Mouse (Mus musculus) heart, embryonic 13.5 days (tissue): ENCODE data around the gene Stk16. TPM values are rescaled to one million over a fixed set of nuclear protein-coding genes. Genes with fewer than 3 reads are reported as not detected.
A peak's percentile ranks its signal among the peaks of the same experiment; 100 is the strongest.

Experiments
- ATAC-seq: fragments of 200-750 bp; cut with Nextera tagmentation; 2 replicates; pipeline ENCODE4 v1.8.0; 2017; ENCODE audit warnings: moderate TSS enrichment; ENCODE audit not compliant: insufficient number of reproducible peaks, low FRiP score, low TSS enrichment; ENCODE audit errors: extremely low read depth
- H3K27ac ChIP-seq: fragments of 300-500 bp; sonication (generic); replicated peaks from 2 replicates; pipeline ENCODE4 v1.5.1; 2015; ENCODE audit warnings: moderate library complexity, mild to moderate bottlenecking, inconsistent platforms
- H3K27me3 ChIP-seq: fragments of 300-500 bp; sonication (generic); replicated peaks from 2 replicates; pipeline ENCODE4 v1.6.1; 2015; ENCODE audit warnings: mild to moderate bottlenecking, inconsistent platforms
- H3K36me3 ChIP-seq: fragments of 300-500 bp; sonication (generic); 2 replicates; pipeline ENCODE4 v1.6.1; 2015; ENCODE audit warnings: mild to moderate bottlenecking, inconsistent platforms
- H3K4me1 ChIP-seq: fragments of 300-500 bp; sonication (generic); 2 replicates; pipeline ENCODE4 v1.6.1; 2015; ENCODE audit warnings: inconsistent platforms
- H3K4me2 ChIP-seq: fragments of 300-500 bp; sonication (generic); 2 replicates; pipeline ENCODE4 v1.6.1; 2015; ENCODE audit warnings: inconsistent platforms, mild to moderate bottlenecking, moderate library complexity
- H3K4me3 ChIP-seq: fragments of 300-500 bp; sonication (generic); 2 replicates; pipeline ENCODE4 v1.5.1; 2015; ENCODE audit warnings: moderate library complexity, mild to moderate bottlenecking, inconsistent platforms
- H3K9ac ChIP-seq: fragments of 300-500 bp; sonication (generic); 2 replicates; pipeline ENCODE4 v1.6.1; 2015; ENCODE audit warnings: inconsistent platforms, mild to moderate bottlenecking, moderate library complexity
- H3K9me3 ChIP-seq: fragments of 300-500 bp; sonication (generic); 2 replicates; pipeline ENCODE4 v1.6.1; 2016; ENCODE audit warnings: inconsistent platforms
- WGBS: fragments of 180-500 bp; shearing (Covaris S2); methylation state at CpG from one replicate; pipeline ENCODE4 v1.1.7; 2015; ENCODE audit warnings: mixed read lengths; 5-methylcytosine and 5-hydroxymethylcytosine counted together
- polyA plus RNA-seq: library from polyadenylated mRNA; unstranded; fragments of >200 nt; fragmentation: Nextera tagmentation; extraction: Ambion mirVana; gene quantifications from 2 replicates; pipeline ENCODE4 v1.2.1, GENCODE M21; 2015

Gene Stk16
- polyA plus RNA-seq, result 81.2 and 96.6 TPM in 2 replicates

DNA sequence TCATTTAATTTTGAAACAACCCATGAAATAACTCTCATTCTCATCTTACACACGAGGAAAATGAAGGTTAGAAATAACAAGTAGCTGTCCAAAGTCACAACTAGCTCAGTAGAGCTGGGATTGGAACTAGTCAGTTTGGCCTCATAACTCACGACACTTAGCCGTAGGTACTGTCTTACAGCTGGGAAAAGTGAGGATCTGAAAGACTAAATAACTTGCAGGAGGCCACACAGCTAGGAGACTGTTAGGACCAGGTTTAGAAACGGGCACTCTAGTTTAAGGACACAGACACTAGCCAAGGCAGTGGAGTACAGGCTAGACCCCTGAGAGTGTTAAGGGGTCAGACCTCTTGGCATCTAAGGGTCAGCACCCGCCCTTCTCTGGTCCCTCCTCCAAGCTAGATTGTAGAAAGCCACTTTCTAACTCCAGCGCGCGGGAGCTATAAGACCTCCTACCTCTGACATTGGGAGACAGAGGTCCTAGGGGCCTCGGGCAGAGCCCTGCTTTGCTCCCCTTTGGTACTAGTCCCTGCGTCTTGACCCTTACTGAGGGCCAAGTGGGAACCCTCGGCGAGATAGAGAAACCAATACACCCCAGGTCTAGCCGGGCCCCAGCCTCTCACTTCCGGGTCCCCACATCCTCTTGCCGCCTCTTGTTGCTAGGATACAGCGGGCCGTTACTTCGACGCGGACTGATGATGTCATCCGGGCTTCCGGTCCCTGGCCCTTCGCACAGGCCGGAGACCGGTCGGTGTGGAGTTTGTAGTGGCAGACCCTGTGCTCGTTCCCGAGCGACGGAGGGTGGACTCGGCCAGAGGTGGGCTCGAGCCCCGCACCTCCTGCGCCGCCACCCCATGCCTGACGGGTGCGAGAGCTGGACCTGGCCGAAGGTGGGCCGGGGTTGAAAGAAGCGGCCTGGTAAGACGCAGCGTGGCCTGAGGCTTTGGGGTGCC, at the start of gene Stk16, which contains the start of gene Glb1l:
Stk16 (plus strand) TSS at position 703 of the 952 bp plus-strand sequence.
Glb1l (minus strand) TSS at position 678 of the 952 bp plus-strand sequence.
- peak; percentile 82 for ATAC-seq
- 5% methylated on average over 42 of the region's 42 CpGs for WGBS
- Histone ChIP-seq H3K9me3 (no peaks in the 10 kb centered on the region), H3K4me1 (peaks cover 47% of the 10 kb centered on the region), H3K27ac (peak within 1 kb of the TSS; percentile 57), H3K9ac (peak within 1 kb of the TSS; percentile 98), H3K36me3 (peaks cover 38% of the 10 kb centered on the region), H3K4me3 (peak within 1 kb of the TSS; percentile 92), H3K27me3 (peaks cover 16% of the 10 kb centered on the region), H3K4me2 (peak within 1 kb of the TSS; percentile 99)

DNA sequence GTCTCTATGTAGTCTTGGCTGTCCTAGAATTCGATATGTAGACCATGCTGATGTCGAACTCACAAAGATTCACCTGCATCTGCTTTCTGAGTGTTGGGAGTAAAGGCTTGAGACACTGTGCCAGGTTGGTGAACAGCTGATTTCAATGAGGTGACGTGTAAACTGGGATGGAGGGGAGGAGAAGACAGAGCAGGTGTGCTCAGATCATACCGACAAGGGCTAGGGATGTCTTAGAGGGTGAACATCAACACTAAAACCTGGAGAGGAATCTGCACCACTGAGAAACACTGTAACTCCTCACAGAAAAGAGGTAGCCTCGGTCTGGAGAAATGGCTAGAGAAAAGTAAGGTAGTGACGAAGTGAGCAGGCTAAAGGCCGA, 42.6 kb upstream of the Stk16 start:
- peak overlapping the region; percentile 83 for H3K4me2 ChIP-seq
- peaks cover 15% of the 10 kb centered on the region for H3K4me1 ChIP-seq
- peaks cover 36% of the 10 kb centered on the region for H3K36me3 ChIP-seq
- ATAC-seq, result no peak
- H3K27me3 ChIP-seq, result no peaks in the 10 kb centered on the region
- H3K27ac ChIP-seq, result peak overlapping the region; percentile 87
- no peaks in the 10 kb centered on the region for H3K9me3 ChIP-seq
- peak overlapping the region; percentile 86 for H3K9ac ChIP-seq
- WGBS, result 8% methylated on average over 7 of the region's 7 CpGs
- peak overlapping the region; percentile 70 for H3K4me3 ChIP-seq

DNA sequence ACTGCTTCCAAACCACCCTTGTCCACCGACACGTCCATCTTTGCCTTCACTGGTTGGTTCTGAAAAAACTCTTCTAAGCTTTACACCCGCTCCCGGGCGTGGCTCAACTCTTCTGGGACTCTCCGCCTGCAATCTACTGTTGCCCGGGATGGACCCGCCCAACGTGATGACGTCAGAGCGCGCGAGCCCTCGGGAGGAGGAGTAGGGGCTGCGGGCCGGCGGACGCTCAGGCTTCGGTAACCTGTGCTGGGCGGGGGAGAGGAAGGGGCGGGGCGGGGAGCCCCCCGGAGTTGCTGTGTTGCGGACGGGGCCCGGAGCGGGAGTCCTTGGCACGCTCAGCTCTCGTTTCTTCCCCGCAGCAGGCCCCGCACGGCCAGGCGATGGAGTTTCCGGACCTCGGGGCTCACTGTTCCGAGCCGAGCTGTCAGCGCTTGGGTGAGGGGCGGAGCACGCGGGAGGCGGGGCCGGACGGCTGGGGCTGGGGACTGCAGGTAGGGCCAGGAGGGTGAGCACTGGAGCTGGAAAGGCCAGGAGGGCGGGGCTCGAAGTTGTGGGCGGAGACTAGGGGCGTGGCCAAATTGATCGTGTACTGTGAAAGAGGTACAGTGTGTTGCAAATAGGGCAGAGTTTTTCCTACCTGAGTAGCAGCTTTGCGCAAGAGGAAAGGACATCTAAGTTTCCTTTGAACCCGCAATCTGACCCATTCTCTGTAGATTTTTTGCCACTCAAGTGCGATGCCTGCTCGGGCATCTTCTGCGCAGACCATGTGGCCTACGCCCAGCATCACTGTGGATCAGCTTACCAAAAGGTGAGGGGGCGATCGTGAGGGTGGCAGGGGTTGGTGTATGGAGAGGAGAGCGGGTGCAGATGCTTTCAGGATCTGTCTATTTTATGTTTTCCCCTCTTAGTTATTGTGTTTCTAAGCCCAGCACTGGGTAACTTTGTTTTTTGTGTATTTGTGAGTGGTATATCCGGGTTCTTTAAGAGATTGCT, 41.9 kb upstream of the Stk16 start, which contains the start of gene Zfand2b:
Zfand2b (plus strand) TSS at position 175 of the 993 bp plus-strand sequence.
- peaks cover 15% of the 10 kb centered on the region for H3K4me1 ChIP-seq
- H3K9ac ChIP-seq, result peak within 1 kb of the TSS; percentile 86
- WGBS, result 1% methylated on average over 59 of the region's 59 CpGs
- peak within 1 kb of the TSS; percentile 83 for H3K4me2 ChIP-seq
- H3K27ac ChIP-seq, result peak within 1 kb of the TSS; percentile 87
- H3K27me3 ChIP-seq, result no peaks in the 10 kb centered on the region
- ATAC-seq, result peak; percentile 98
- H3K4me3 ChIP-seq, result peak within 1 kb of the TSS; percentile 70
- H3K36me3 ChIP-seq, result peaks cover 42% of the 10 kb centered on the region
- H3K9me3 ChIP-seq, result no peaks in the 10 kb centered on the region

DNA sequence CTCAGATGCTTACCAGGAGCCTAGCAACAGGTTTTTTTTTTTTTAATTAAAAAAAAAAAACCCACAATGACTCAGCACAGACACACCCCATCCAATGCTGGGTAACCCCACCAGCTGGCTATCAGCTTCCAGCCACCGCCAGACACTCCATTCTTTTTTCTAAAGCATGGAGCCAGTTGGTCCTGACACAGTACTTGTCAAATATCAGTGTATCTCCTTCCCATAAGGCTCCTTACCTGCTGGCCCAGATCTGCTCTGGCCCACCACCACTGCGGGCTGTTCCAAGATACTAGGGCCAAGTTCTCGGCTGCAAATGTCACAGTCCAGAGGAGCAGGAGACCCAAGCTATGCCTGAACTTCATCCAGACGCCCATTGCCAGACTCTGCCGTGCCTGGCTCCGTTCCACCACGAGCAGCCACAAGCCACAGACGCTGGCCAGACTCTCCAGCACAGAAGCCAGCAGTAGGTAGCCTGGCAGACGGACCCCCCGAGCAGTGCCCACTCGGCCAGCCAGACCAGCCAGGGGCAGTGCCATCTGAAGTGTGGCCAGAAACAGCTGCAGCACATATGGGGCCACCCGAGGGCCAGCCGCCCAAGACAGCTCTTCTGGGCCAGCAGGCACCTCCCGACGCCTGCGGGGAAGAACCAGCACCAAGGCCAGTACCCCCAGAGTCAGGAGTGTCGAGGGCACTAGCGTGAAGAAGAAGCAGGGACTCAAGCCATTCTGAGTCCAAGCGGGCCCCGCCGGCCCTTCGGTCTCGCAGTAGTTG, 31.1 kb upstream of the Stk16 start:
- H3K36me3 ChIP-seq, result peaks cover 69% of the 10 kb centered on the region
- no peaks in the 10 kb centered on the region for H3K9me3 ChIP-seq

DNA sequence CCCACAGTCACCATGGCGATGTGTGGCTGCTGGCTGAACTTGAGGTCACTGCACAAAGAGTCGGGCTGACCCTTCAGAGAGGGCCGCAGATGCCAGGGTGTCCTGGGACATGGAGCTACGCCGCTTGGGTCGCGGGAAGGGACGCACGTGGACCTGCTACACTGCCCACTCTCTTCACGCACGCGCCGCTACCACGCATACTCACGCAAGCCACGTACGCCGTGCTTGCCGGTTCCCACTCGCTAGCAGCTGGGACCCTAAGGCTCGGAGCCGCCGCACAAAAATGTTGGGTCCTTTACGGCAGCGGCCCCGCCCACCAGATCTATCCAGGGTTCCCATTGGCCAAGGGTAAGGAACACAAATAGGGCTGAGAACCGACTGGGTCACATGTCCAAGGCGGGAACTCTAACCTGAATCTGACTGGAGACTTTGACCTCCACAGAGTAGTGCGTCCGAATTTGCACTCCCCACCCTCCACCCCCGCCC, 30.5 kb upstream of the Stk16 start, which contains the start of gene Abcb6:
Abcb6 (minus strand) TSS at position 288 of the 486 bp plus-strand sequence.
- Histone ChIP-seq H3K4me3 (peak within 1 kb of the TSS; percentile 72), H3K4me1 (peaks cover 21% of the 10 kb centered on the region), H3K9me3 (no peaks in the 10 kb centered on the region), H3K36me3 (peaks cover 70% of the 10 kb centered on the region), H3K4me2 (peak within 1 kb of the TSS; percentile 99), H3K27ac (peak within 1 kb of the TSS; percentile 43), H3K9ac (peak within 1 kb of the TSS; percentile 84), H3K27me3 (no peaks in the 10 kb centered on the region)
- peak; percentile 81 for ATAC-seq
- whole genome bisulfite sequencing, result under 1% methylated on average over 31 of the region's 31 CpGs

More for the DNA sequence above, 31.1 kb upstream of the Stk16 start:
- Histone ChIP-seq H3K4me3 (peak overlapping the region; percentile 72), H3K9ac (peak overlapping the region; percentile 84), H3K27ac (peak overlapping the region; percentile 43), H3K4me1 (peaks cover 21% of the 10 kb centered on the region), H3K27me3 (no peaks in the 10 kb centered on the region), H3K4me2 (peak overlapping the region; percentile 99)
- peak; percentile 11; the same call in 1 of the 2 replicates for ATAC-seq
- 5% methylated on average over 23 of the region's 23 CpGs for whole genome bisulfite sequencing

DNA sequence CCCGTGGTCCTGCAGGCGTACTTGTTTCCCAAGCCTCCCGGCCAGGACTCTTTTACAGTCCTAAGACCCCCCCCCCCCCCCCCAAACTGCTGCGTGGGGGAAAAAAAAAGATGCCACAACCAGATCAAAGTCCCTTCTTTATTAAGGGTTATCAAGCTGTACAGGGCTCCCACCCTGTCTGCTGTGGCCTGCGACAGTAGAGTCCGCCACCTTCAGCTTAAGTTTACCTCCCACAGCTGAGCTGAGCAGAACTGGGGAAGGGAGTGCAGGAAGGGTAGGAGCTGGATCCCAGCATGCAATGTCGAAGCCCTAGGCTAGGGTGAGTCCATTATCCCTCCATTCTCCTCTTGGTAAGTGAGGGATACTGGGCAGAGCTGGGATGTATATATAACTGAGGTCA, 29.9 kb upstream of the Stk16 start:
- WGBS, result 33% methylated on average over 7 of the region's 7 CpGs
- no peak for ATAC-seq
- 0 out of 2 replicates have a peak overlapping the region, but pooled peaks have one; percentile 24 for H3K27ac ChIP-seq

DNA sequence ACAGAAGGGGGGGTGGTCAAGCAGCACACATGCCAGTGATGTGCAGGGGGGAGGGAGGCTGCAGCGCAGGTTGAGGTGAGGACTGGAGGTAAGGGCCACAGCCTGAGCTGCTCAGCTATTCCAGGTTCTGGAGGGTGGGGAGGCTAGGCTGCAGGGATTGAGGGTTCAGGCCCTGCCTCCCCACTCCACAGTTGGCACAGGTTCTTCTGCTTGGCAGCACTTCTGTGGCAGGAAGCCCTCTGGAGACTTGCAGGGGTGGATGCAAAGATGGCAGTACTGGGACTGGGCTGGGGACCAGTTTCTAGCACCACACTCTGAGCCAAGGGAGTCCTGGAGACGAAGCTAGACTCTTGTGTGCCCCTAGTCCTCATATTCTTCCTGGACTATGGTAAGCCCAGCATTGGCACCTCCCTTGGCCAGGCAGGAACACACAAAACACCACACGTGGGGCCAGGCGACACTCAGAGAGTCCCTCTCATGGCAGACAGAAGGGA, 29.2 kb upstream of the Stk16 start:
- no peaks in the 10 kb centered on the region for H3K9me3 ChIP-seq
- H3K36me3 ChIP-seq, result peaks cover 70% of the 10 kb centered on the region
- WGBS, result 87% methylated on average over 4 of the region's 4 CpGs
- H3K27me3 ChIP-seq, result no peaks in the 10 kb centered on the region
- no peak overlapping the region for H3K9ac ChIP-seq
- H3K4me3 ChIP-seq, result no peak overlapping the region
- H3K4me1 ChIP-seq, result peaks cover 21% of the 10 kb centered on the region
- H3K27ac ChIP-seq, result no peak overlapping the region
- no peak for ATAC-seq
- H3K4me2 ChIP-seq, result no peak overlapping the region

More for the DNA sequence above, 29.9 kb upstream of the Stk16 start:
- Histone ChIP-seq H3K9me3 (no peaks in the 10 kb centered on the region), H3K4me3 (peak overlapping the region; percentile 72), H3K36me3 (peaks cover 70% of the 10 kb centered on the region), H3K4me1 (peaks cover 21% of the 10 kb centered on the region), H3K9ac (peak overlapping the region; percentile 58; the same call in 1 of the 2 replicates), H3K27me3 (no peaks in the 10 kb centered on the region), H3K4me2 (peak overlapping the region; percentile 99)

DNA sequence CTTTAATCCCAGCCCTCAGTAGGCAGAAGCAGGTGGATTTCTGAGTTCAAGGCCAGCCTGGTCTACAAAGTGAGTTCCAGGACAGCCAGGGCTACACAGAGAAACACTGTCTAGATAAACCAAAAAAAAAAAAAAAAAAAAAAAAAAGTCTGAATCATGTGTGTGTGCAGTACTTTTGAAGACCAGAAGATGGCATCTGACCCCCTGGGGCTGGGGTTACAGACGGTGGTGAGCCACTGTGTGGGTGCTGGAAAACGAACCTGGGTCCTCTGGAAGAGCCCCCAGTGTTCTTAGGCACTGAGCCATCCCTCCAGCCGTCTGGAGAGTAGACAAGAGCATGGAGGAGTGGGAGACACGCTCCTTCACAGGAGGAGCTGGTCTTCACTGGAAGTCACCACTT, 28.5 kb upstream of the Stk16 start:
- H3K9ac ChIP-seq, result no peak overlapping the region
- H3K4me3 ChIP-seq, result no peak overlapping the region
- H3K4me2 ChIP-seq, result no peak overlapping the region
- H3K27ac ChIP-seq, result no peak overlapping the region
- peaks cover 21% of the 10 kb centered on the region for H3K4me1 ChIP-seq
- no peak for ATAC-seq
- 73% methylated on average over 4 of the region's 4 CpGs for WGBS
- no peaks in the 10 kb centered on the region for H3K27me3 ChIP-seq
- no peaks in the 10 kb centered on the region for H3K9me3 ChIP-seq
- peaks cover 70% of the 10 kb centered on the region for H3K36me3 ChIP-seq

DNA sequence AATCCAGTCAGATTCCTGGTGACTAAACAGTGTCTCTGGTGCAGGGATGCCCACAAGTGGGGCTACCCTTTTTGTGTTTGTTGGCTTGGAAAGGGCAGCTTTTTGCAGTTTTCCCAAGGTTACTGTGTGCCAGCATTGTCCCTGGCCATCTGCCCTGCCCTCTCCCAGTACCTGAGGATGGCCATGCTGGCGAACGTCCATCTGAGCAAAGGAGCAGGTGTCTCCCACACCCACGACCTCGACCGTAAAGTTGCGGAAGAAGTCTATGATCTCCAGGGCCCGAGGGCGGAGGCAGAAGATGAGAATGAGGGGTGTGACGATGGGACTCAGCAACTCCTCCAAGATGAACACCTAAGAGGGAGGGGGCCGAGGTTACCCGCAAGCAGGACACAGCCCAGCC, 25.1 kb upstream of the Stk16 start:
- H3K9me3 ChIP-seq, result no peaks in the 10 kb centered on the region
- H3K4me2 ChIP-seq, result no peak overlapping the region
- H3K4me1 ChIP-seq, result peaks cover 12% of the 10 kb centered on the region
- ATAC-seq, result no peak
- WGBS, result 93% methylated on average over 11 of the region's 11 CpGs
- H3K9ac ChIP-seq, result no peak overlapping the region
- H3K27ac ChIP-seq, result no peak overlapping the region
- H3K27me3 ChIP-seq, result no peaks in the 10 kb centered on the region
- H3K4me3 ChIP-seq, result no peak overlapping the region
- peaks cover 88% of the 10 kb centered on the region for H3K36me3 ChIP-seq

DNA sequence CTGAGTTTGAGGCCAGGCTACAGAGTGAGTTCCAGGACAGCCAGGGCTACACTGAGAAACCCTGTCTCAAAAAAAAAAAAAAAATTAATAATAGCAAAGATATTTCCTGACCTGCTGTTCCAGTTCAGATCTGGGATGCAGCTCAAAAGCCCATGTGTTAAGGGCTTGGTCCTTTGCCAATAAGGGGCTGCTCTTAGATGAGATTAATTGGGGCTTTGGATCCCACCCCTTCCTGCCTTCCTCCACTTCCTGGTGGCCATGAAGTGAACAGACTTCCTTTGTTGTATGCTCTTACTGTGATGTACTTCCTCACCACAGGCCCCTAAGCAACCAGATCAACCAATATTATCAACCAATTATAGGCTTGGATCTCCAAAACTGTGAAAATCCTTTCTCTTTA, 23.5 kb upstream of the Stk16 start:
- H3K9ac ChIP-seq, result no peak overlapping the region
- H3K4me2 ChIP-seq, result no peak overlapping the region
- H3K4me1 ChIP-seq, result peaks cover 15% of the 10 kb centered on the region
- ATAC-seq, result no peak
- H3K36me3 ChIP-seq, result peaks cover 75% of the 10 kb centered on the region
- H3K27me3 ChIP-seq, result no peaks in the 10 kb centered on the region
- no peak overlapping the region for H3K27ac ChIP-seq
- H3K9me3 ChIP-seq, result no peaks in the 10 kb centered on the region
- no peak overlapping the region for H3K4me3 ChIP-seq
